Mouse (Mus musculus) cerebellum, adult 2 months (tissue): ENCODE data around the gene Myo10.

Experiments used
- CTCF ChIP-seq: fragments of 200-500 bp; IDR thresholded peaks from 2 replicates; pipeline ENCODE4 v1.5.1; 2011; ENCODE audit warnings: low read depth, mild to moderate bottlenecking, control low read depth, low read length, moderate library complexity, borderline replicate concordance; ENCODE audit not compliant: insufficient read depth
- POLR2A ChIP-seq: fragments of 200-500 bp; IDR thresholded peaks from 2 replicates; pipeline ENCODE4 v1.6.1; 2011; ENCODE audit warnings: low read length, control low read depth, borderline replicate concordance; ENCODE audit not compliant: insufficient read depth

DNA sequence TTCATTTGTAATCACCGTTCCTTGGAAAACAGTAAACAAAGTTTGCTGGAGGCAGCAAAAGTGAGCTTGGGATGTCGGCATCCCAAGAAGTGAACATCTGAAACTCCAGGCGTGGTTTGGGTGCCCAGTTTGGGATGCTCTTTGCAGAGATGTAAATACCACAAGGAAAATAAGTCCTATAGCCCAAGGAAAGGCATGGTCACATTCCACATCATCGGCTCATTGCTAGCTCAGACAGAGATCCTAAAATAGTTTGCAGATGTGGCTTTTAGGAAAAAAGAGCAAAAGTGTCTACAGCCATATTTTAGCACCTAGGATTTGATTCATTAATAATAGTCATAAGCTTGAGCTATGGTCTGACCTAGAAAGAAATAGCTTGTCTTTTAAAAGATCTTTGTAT lies 57.3 kb downstream of the Myo10 start:
- TF ChIP-seq POLR2A = no peak
- TF ChIP-seq CTCF = no peak
